8 mouse cellular contexts compared by ENCODE assay signal in genomic region chr10:121837166-121837898, GRCm38 (mm10).
DNase-seq lines count a peak whose midpoint lies in the region; ATAC-seq lines count a peak whose summit lies in the region.

No protein-coding gene starts in this region.

- no peaks in the 10 kb centered on the region for H3K4me1 ChIP-seq in intestine, embryonic 15.5 days (replicated peaks)

- WGBS in intestine, embryonic 15.5 days = 47% methylated on average over 16 of the region's 16 CpGs

- no peak overlapping the region for H3K4me3 ChIP-seq in intestine, embryonic 15.5 days (replicated peaks)

- H3K9me3 ChIP-seq in intestine, embryonic 15.5 days = no peaks in the 10 kb centered on the region

- peak overlapping the region; percentile 70 for H3K27ac ChIP-seq in intestine, embryonic 15.5 days

- H3K9ac ChIP-seq in intestine, embryonic 15.5 days = no peak overlapping the region

- DNase-seq in cerebellum, postnatal 14 days = peak; percentile 47 to 62
- no peak for DNase-seq in cerebellum, adult 9-11 months
- DNase-seq in NIH3T3 (ENCODE audit: low read depth) = peak; percentile 75
- DNase-seq in gastrocnemius, postnatal 4 days (ENCODE audit: low spot score in 2 of 2) = peak; percentile 43 to 74
- no peak for DNase-seq in frontal cortex, postnatal 10 days (ENCODE audit: low spot score in 2 of 2)
- no peak for DNase-seq in adrenal gland, adult 18-20 months (ENCODE audit: low spot score in 2 of 2)

- H3K36me3 ChIP-seq in intestine, embryonic 15.5 days = 0 out of 2 replicates have a peak, but pooled peaks cover 3% of the 10 kb centered on the region

- ATAC-seq in intestine, embryonic 15.5 days = peak; percentile 75
- ATAC-seq in megakaryocyte progenitor cell, adult 5-6 weeks (replicated peaks; ENCODE audit: poor library complexity) = 0 out of 2 replicates have a peak, but pooled peaks have one; percentile 10

- no peaks in the 10 kb centered on the region for H3K27me3 ChIP-seq in intestine, embryonic 15.5 days (replicated peaks)

- H3K4me2 ChIP-seq in intestine, embryonic 15.5 days (replicated peaks) = peak overlapping the region; percentile 37

Comparison
In these comparisons a context has a peak if more than half of its experiments do, and no peak if none do; other contexts are left out.
1. DNase-seq: peak in cerebellum, postnatal 14 days (2 of 2), NIH3T3 (single experiment) and gastrocnemius, postnatal 4 days (2 of 2); none in cerebellum, adult 9-11 months (single experiment), frontal cortex, postnatal 10 days (0 of 2) and adrenal gland, adult 18-20 months (0 of 2).